Mouse (Mus musculus) forebrain, embryonic 10.5 days (tissue): ENCODE measurements at regions not wholly inside any gene's neighbourhood (a gene's known extent, or its start where the extent isn't known, plus 50 kb on each side); places are given as distances from the start of the nearest gene placed in this dataset.

Source experiments
- DNase-seq: peaks from one replicate; pipeline ENCODE4 v3.0.0-alpha.2; 2017; ENCODE audit warnings: low spot score; ENCODE audit errors: extremely low spot score
- H3K27ac ChIP-seq: fragments of 300-500 bp; sonication (generic); 2 replicates; pipeline ENCODE4 v1.5.1; 2016; ENCODE audit warnings: mild to moderate bottlenecking
- H3K27me3 ChIP-seq: fragments of 300-500 bp; sonication (generic); 2 replicates; pipeline ENCODE4 v1.6.1; 2016; ENCODE audit warnings: mild to moderate bottlenecking; ENCODE audit not compliant: poor library complexity, severe bottlenecking
- H3K36me3 ChIP-seq: fragments of 300-500 bp; sonication (generic); replicated peaks from 2 replicates; pipeline ENCODE4 v1.6.1; 2016; ENCODE audit warnings: mild to moderate bottlenecking, moderate library complexity
- H3K4me1 ChIP-seq: fragments of 300-500 bp; sonication (generic); 2 replicates; pipeline ENCODE4 v1.6.1; 2016
- H3K4me3 ChIP-seq: fragments of 300-500 bp; sonication (generic); 2 replicates; pipeline ENCODE4 v1.5.1; 2016; ENCODE audit warnings: mild to moderate bottlenecking, moderate library complexity
- H3K9me3 ChIP-seq: fragments of 300-500 bp; sonication (generic); 2 replicates; pipeline ENCODE4 v1.6.1; 2016; ENCODE audit warnings: mild to moderate bottlenecking, moderate library complexity
- WGBS: fragments of 180-500 bp; shearing (Covaris S2); methylation state at CpG from one replicate; pipeline ENCODE4 v1.1.7; 2016; 5-methylcytosine and 5-hydroxymethylcytosine counted together

DNA sequence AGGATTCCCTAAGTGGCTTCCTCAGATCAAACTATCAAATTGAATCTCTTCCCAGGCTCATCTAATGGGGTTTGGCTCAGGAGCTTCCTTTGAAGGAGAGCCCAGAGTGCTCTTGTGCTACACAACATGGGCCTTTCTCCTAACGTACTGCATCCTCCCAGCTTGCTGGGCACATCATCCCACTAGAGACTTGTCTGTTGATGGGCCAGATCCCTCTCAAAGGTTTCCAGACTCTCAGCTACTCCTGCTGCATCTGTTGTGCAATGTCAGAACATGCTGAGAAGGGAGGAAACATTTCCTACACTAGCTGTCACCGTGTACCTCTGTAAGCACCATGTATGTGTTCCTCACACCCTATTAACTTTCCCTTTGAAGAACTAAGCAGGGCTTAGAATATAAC, 605.0 kb upstream of the Adamts9 start:
- WGBS = 91% methylated on average over 2 of the region's 2 CpGs
- no peak for DNase-seq

DNA sequence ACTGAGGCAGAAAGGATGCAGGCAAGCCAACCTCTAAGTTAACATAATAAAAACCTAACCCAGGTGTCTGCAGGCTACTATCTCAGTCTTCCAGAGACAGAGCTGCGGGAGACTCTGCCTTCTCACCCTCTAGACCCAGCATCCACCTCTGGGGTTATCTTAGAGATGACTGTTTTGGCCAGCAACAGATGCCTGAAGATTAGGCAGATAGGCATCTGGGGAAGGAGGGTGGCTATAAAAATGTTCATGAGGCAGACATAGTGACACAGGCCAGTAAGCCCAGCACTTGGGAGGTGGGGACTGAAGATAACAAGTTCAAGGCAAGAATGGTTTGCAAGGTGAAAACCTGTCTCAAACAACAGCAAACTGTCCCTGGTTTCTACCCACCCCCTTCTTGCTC, 601.0 kb upstream of the Adamts9 start:
- no peaks in the 10 kb centered on the region for H3K36me3 ChIP-seq
- no peaks in the 10 kb centered on the region for H3K9me3 ChIP-seq
- H3K27ac ChIP-seq = 0 out of 2 replicates have a peak overlapping the region, but pooled peaks have one; percentile 21
- peaks cover 18% of the 10 kb centered on the region for H3K4me1 ChIP-seq
- no peak for DNase-seq
- WGBS = 39% methylated on average over 1 of the region's 1 CpGs
- H3K4me3 ChIP-seq = no peak overlapping the region
- 0 out of 2 replicates have a peak, but pooled peaks cover 5% of the 10 kb centered on the region for H3K27me3 ChIP-seq

More for the DNA sequence above, 605.0 kb upstream of the Adamts9 start:
- Histone ChIP-seq H3K27me3 (0 out of 2 replicates have a peak, but pooled peaks cover 5% of the 10 kb centered on the region), H3K36me3 (no peaks in the 10 kb centered on the region), H3K9me3 (no peaks in the 10 kb centered on the region), H3K4me3 (no peak overlapping the region), H3K27ac (no peak overlapping the region), H3K4me1 (peaks cover 13% of the 10 kb centered on the region)

GRCm38 (mm10) chr6:93543354-93544129, 600.2 kb upstream of the Adamts9 start:
- no peak overlapping the region for H3K27ac ChIP-seq
- H3K4me1 ChIP-seq = peaks cover 18% of the 10 kb centered on the region
- DNase-seq = no peak
- H3K36me3 ChIP-seq = no peaks in the 10 kb centered on the region
- WGBS = 41% methylated on average over 15 of the region's 15 CpGs
- H3K4me3 ChIP-seq = no peak overlapping the region; the same call in 1 of the 2 replicates
- H3K9me3 ChIP-seq = no peaks in the 10 kb centered on the region
- 0 out of 2 replicates have a peak, but pooled peaks cover 5% of the 10 kb centered on the region for H3K27me3 ChIP-seq

GRCm38 (mm10) chr6:93539583-93539982, 596.3 kb upstream of the Adamts9 start:
- DNase-seq = no peak
- H3K4me3 ChIP-seq = no peak overlapping the region
- WGBS = 89% methylated on average over 1 of the region's 1 CpGs
- no peaks in the 10 kb centered on the region for H3K36me3 ChIP-seq
- no peaks in the 10 kb centered on the region for H3K9me3 ChIP-seq
- peaks cover 22% of the 10 kb centered on the region for H3K4me1 ChIP-seq
- H3K27me3 ChIP-seq = 0 out of 2 replicates have a peak, but pooled peaks cover 4% of the 10 kb centered on the region
- no peak overlapping the region for H3K27ac ChIP-seq

- no peak overlapping the region for H3K4me3 ChIP-seq
- no peaks in the 10 kb centered on the region for H3K9me3 ChIP-seq
- 86% methylated on average over 4 of the region's 4 CpGs for WGBS
- H3K27me3 ChIP-seq = 0 out of 2 replicates have a peak, but pooled peaks cover under 1% of the 10 kb centered on the region
- DNase-seq = no peak
- H3K27ac ChIP-seq = no peak overlapping the region
- no peaks in the 10 kb centered on the region for H3K36me3 ChIP-seq
- peaks cover 18% of the 10 kb centered on the region for H3K4me1 ChIP-seq
Measured at GRCm38 (mm10) chr6:93539171-93539570, 595.9 kb upstream of the Adamts9 start.

- Histone ChIP-seq H3K27me3 (no peaks in the 10 kb centered on the region), H3K4me3 (no peak overlapping the region), H3K4me1 (peaks cover 6% of the 10 kb centered on the region), H3K27ac (no peak overlapping the region), H3K9me3 (no peaks in the 10 kb centered on the region), H3K36me3 (no peaks in the 10 kb centered on the region)
- DNase-seq = no peak
- 94% methylated on average over 1 of the region's 1 CpGs for WGBS
Measured at GRCm38 (mm10) chr6:93537971-93538370, 594.7 kb upstream of the Adamts9 start.

DNA sequence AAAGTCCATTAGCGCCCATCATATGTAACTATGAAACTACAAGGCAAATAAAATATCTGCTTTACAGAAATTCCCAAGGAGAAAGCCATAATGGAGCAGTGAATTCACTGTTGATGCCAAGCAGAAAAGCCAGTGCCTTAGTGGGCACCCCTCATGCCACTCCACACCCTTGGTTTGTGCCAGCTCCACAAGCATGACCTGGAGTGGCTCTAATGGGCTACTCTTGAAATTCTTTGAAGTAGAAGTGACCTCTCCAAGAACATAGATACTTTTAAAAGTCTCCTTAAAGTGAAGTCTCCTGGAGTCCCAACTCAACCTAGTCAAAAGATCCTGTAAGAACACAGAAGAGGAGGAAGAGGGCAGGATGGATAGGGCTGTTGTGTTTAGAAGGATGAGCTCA, 593.8 kb upstream of the Adamts9 start:
- Histone ChIP-seq H3K27me3 (no peaks in the 10 kb centered on the region), H3K27ac (no peak overlapping the region), H3K9me3 (no peaks in the 10 kb centered on the region), H3K36me3 (no peaks in the 10 kb centered on the region), H3K4me1 (peaks cover 4% of the 10 kb centered on the region), H3K4me3 (no peak overlapping the region)
- 98% methylated on average over 1 of the region's 1 CpGs for WGBS
- no peak for DNase-seq

- Histone ChIP-seq H3K27ac (no peak overlapping the region), H3K9me3 (no peaks in the 10 kb centered on the region), H3K36me3 (no peaks in the 10 kb centered on the region), H3K27me3 (no peaks in the 10 kb centered on the region), H3K4me3 (no peak overlapping the region), H3K4me1 (no peaks in the 10 kb centered on the region)
- WGBS = 87% methylated on average over 2 of the region's 2 CpGs
- DNase-seq = no peak
Measured at GRCm38 (mm10) chr6:93513818-93514217, 570.5 kb upstream of the Adamts9 start.

DNA sequence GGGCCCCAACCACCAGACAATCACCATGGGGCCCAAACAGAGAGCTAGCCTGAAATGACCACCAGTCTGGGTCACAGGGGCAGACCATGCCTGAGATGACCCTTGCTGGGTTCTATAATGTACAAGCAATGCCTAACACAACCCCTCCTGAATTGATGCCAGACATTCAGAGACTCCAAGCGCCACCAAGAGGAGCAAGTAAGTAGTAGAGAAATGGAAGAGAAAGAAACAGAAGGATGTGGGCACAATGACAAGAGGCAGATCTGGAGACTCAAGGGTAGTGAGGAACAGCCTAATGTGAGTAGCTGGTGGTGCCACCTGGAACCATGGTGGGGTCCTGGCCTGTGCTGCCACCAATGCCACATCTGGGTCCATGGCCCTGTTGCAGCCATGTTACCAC, 566.6 kb upstream of the Adamts9 start:
- no peak for DNase-seq
- WGBS = 52% methylated on average over 1 of the region's 1 CpGs
- Histone ChIP-seq H3K36me3 (no peaks in the 10 kb centered on the region), H3K27ac (no peak overlapping the region), H3K4me1 (no peaks in the 10 kb centered on the region), H3K27me3 (no peaks in the 10 kb centered on the region), H3K9me3 (no peaks in the 10 kb centered on the region), H3K4me3 (no peak overlapping the region)

- Histone ChIP-seq H3K9me3 (no peaks in the 10 kb centered on the region), H3K27ac (no peak overlapping the region), H3K4me1 (no peaks in the 10 kb centered on the region), H3K36me3 (no peaks in the 10 kb centered on the region), H3K27me3 (no peaks in the 10 kb centered on the region), H3K4me3 (no peak overlapping the region)
- no peak for DNase-seq
- WGBS = 89% methylated on average over 4 of the region's 4 CpGs
Measured at GRCm38 (mm10) chr6:93497824-93498223, 554.5 kb upstream of the Adamts9 start.

DNA sequence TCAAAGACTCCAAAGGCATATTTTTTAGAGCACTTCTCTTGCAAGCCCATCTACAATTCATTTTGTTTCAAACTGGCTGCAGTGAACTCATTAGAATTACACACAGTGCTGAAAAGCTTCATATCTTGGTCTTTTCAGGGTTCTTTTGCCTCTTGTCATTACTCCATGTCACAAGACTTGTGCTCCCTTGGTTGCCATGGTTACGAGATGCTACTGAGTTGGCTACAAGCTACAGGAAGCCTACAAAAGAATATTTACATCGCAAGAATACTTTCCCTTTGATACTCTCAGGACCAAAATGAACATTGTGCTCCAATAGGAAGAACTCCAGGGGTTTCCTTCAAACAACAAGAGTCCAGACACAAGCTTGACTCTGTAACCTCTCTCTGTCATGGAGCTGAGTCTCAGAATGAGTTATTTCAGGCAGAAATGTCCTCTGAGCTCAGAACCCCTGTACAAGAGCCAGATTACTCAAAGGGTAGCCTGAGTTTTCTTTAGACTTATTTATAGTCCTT, 545.2 kb upstream of the Adamts9 start:
- Histone ChIP-seq H3K4me1 (no peaks in the 10 kb centered on the region), H3K27me3 (no peaks in the 10 kb centered on the region), H3K9me3 (no peaks in the 10 kb centered on the region), H3K36me3 (no peaks in the 10 kb centered on the region), H3K4me3 (no peak overlapping the region), H3K27ac (no peak overlapping the region)
- no peak for DNase-seq
- 87% methylated on average over 2 of the region's 2 CpGs for WGBS

DNA sequence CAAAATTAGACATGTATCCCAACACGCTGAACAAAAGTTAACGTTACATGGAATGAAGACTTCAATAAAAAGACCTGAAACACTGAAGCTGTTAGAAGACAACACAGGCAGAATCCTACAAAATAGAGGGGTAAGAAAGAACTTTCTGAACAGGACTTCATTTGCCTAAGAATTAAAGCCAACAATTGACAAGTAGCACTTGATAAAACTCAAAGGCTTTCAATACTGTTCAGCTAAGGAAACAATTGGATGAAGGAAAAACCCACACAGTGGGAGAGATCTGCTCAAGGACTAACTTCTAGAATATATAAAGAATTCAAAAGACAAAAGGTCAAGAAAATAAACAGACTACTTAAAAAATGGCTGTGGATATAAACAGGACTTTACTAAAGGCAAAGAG, 535.2 kb upstream of the Adamts9 start:
- Histone ChIP-seq H3K4me1 (no peaks in the 10 kb centered on the region), H3K27ac (no peak overlapping the region), H3K4me3 (no peak overlapping the region), H3K36me3 (no peaks in the 10 kb centered on the region), H3K27me3 (no peaks in the 10 kb centered on the region), H3K9me3 (no peaks in the 10 kb centered on the region)
- DNase-seq = no peak
- 85% methylated on average over 2 of the region's 2 CpGs for WGBS

DNA sequence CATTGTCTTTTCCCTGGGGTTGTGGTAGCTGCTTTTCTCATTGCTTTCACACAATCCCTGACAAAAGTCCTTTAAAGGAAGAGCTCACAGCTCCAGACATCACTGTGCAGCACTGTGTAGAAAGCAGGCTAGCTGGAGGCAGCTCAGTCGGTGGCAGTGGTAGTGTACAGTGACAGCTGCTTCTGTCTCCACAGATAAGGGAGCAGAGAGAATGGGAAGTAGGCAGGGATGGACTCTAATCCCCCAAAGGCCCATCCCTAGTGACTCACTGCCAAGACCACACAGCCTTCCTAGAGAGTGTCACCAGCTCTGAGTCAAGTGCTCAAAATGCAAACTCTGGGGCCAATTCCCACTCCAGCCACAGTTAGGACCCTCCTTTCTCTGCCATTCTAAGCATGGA, 531.7 kb upstream of the Adamts9 start:
- 59% methylated on average over 1 of the region's 1 CpGs for WGBS
- no peak overlapping the region for H3K27ac ChIP-seq
- H3K4me1 ChIP-seq = no peaks in the 10 kb centered on the region
- no peak for DNase-seq
- no peaks in the 10 kb centered on the region for H3K9me3 ChIP-seq
- H3K27me3 ChIP-seq = no peaks in the 10 kb centered on the region
- no peaks in the 10 kb centered on the region for H3K36me3 ChIP-seq
- no peak overlapping the region for H3K4me3 ChIP-seq
